Mouse (Mus musculus): ENCODE results near the gene Ccdc85b.

Gene Ccdc85b

GRCm38 (mm10) chr19:5481398-5481797 is 23.7 kb upstream of the Ccdc85b start:
- DNase-seq (ENCODE audit: low spot score): no peak

DNA sequence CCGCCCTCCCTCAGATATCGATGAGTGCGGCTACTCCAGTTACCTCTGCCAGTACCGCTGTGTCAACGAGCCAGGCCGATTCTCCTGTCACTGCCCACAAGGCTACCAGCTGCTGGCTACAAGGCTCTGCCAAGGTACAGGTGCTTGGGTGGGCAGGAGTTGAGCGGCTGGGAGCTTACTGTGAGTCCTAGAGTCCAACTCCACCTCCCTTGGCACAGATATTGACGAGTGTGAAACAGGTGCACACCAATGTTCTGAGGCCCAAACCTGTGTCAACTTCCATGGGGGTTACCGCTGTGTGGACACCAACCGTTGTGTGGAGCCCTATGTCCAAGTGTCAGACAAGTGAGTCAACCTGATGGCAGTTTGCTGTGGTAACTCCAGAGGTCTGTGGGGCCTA is 22.3 kb upstream of the Ccdc85b start:
- no peak for DNase-seq (ENCODE audit: low spot score)

DNA sequence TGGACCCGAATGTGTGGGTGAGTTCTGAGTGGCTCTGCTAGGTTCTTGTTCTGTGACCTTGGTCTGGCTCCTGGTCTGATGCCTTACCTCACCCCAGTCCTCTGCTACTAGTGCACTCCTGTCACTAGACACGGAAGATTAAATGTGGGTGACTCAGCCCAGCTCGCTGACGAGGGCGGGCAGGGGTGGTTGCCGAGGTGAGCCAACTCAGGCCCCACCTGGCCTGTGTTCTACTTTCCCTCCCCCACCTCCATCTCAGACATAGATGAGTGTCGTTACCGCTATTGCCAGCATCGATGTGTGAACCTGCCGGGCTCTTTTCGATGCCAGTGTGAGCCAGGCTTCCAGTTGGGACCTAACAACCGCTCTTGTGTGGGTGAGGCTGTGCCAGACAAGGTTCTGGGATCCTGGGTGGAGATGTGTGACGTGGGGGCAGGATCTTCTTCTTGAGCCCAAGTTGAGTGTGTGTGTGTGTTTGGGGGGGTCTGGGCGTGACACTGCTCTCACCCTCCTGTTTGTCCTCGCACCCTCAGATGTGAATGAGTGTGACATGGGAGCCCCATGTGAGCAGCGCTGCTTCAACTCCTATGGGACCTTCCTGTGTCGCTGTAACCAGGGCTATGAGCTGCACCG is 20.1 kb upstream of the Ccdc85b start:
- DNase-seq (ENCODE audit: low spot score): no peak

DNA sequence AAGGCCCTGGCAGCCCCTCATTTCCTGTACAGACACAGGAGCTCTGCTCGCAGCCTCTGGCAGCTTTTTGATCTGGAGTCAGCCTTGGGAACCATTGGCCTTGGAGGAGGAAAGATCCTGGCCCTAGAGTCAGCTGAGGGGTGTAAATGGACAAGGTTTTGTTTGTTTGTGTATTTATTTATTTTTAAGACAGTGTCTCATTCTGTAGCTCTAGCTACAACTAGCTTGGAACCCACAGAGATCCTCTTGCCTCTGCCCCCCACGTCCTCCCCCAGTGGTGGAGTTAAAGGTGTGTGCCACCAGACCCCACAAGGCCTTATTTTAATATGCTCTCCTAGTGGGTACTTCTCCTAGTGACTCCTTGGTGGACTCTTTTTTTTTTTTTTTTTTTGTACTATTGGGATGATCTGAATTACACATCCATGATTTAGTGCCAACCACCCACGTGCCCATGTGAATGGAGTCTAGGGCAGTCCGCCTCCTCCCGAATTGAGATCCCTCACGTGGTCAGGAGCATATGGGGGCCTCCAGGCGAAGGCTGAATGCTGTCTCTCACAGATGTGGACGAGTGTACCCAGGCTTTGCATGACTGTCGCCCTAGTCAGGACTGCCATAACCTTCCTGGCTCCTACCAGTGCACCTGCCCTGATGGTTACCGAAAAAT is 19.4 kb upstream of the Ccdc85b start:
- no peak for DNase-seq (ENCODE audit: low spot score)

GRCm38 (mm10) chr19:5475069-5475714 is 17.5 kb upstream of the Ccdc85b start:
- DNase-seq (ENCODE audit: low spot score): no peak

- DNase-seq (ENCODE audit: low spot score): no peak
These were observed 16.8 kb upstream of the Ccdc85b start for GRCm38 (mm10) chr19:5474281-5475068.

- DNase-seq (ENCODE audit: low spot score): no peak
These were observed 16.0 kb upstream of the Ccdc85b start, which contains the start of gene Efemp2 for GRCm38 (mm10) chr19:5473720-5474119. Gene Efemp2, plus strand, starts transcription at chr19:5473954.

- DNase-seq (ENCODE audit: low spot score): no peak
These were observed 15.2 kb upstream of the Ccdc85b start for GRCm38 (mm10) chr19:5472857-5473256.

DNA sequence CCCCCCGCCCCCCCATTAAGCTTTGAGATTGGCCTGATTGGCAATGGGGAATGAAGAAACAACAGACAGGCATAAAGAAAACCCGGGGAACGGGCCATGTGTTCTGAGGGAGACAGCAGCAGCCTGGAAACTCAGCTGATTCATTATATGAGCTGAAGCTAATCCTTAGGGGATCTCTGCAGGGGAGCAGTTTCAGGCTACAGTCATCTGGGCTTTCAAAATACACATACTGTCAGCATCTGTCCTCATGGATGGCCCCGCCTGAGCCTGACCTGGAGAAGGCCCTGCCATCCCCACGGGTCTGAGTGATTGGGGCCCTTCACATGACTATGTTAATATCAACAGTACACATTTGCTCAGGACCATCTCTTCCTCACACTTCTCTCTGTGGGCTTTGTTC is 14.2 kb upstream of the Ccdc85b start:
- DNase-seq (ENCODE audit: low spot score): no peak

GRCm38 (mm10) chr19:5468374-5468773 is 10.7 kb upstream of the Ccdc85b start, which contains the start of gene Ctsw:
Gene Ctsw, minus strand, starts transcription at chr19:5468507.
- DNase-seq (ENCODE audit: low spot score): no peak

GRCm38 (mm10) chr19:5466916-5467500 is 9.3 kb upstream of the Ccdc85b start:
- no peak for DNase-seq (ENCODE audit: low spot score)

DNA sequence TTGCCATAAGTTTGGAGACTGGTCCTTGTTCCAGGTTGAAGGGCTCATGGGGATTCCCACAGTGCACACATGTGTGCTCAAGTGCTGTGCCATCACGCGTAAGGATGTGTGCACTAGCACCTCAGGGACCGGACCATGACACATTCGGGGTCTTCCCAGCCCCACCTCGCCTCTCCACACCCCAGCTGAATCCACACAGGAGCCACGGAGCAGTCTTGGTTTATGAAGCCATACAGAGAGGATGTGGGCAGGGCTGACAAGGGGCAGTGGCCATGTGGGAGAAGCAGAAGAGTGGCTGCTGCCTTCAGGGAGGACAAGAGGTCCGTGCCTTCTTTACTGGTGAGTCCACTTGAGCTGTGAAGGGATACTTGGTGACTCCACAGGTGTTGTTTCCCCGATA is 7.3 kb upstream of the Ccdc85b start:
- no peak for DNase-seq (ENCODE audit: low spot score)

DNA sequence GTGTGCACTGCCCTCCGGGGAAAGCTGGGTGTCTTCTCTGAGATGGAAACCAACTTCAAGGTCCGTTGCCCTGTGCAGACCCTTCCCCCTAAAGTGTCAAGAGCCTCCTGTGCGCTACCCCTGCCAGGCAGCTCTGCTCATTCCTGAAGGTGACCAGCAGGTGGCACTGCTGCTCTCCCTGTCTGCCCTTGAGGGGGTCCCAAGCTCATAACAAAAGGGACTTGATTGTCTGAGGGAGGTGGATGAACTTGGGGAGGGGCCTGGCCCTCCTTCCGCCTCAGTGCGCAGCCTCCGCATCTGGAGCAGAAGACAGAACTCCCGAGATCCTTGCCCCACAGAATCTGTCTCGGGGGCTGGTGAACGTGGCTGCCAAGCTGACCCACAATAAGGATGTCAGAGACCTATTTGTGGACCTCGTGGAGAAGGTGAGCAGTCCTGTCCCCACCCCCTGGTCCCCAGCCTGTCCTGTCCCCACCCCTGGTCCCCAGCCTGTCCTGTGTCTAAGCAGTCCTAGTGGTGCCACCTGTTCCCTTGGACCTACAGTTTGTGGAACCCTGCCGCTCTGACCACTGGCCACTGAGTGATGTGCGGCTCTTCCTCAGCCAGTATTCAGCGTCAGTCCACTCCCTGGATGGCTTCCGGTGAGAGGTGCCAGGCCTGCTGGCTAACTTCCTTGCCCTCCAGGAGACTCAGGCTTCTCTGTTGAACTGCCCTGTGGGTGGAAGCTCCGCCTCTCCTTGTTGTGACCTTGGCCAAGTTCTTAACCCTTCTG is 6.3 kb upstream of the Ccdc85b start:
- no peak for DNase-seq (ENCODE audit: low spot score)

DNA sequence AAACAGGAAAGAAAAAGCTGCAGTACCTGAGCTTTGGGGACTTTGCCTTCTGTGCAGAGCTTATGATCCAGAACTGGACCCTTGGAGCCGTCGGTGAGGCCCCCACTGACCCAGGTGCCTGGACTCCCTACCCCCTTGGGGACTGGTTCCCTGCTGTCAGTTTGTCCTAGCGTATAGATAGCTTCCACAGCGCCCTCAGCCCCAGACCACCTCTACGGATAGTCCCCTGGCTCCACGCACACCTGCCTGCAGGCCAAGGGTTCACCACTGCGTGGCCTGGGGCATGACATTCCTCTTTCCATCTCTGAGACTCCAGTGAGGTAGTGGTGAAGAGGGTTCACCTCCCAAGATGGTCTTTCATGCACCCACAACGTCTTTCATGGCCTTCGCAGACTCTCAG is 5.5 kb upstream of the Ccdc85b start:
- no peak for DNase-seq (ENCODE audit: low spot score)

DNA sequence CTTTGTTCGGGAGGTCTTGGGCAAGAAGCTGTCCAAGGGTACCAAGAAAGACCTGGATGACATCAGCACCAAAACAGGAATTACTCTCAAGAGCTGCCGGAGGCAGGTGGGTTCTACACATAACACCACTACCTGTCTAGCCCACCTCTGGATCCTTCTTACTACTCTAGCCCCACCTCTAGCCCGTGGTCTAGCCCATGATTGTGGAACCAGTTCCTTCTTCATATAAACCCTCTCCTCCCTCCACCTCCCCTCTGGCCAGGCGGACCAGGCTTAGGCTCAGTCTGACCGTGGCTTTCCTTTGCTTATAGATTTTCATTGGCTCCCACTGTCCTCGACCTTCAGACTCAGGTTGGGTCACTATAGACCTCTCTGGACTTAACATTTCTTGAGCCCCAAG is 3.7 kb upstream of the Ccdc85b start:
- DNase-seq (ENCODE audit: low spot score): no peak

DNA sequence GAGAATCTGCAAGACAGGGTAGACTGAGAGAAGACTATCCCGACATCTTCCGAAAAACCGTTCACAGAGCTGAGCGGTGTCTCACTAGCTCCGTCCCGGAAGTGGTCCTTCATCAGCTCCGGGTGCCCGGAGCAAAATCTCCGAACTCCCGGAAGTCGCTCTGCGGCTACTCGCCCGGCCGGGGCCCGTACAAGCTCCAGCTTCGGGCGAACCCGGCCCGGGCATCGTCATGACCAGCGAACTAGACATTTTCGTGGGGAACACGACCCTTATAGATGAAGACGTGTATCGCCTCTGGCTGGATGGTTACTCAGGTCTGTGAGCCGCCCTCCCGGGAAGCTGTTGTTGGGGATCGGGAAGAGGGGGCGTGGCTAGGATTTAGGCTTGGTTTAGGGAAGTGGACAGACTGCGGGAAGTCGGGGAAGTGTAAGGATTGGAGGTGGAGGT is 2.8 kb upstream of the Ccdc85b start, which contains the start of gene Fibp:
Gene Fibp (plus strand): TSS at position 151 of the 447 bp plus-strand sequence.
- peak; percentile 83 for DNase-seq (ENCODE audit: low spot score)

GRCm38 (mm10) chr19:5459896-5460295 is 2.2 kb upstream of the Ccdc85b start:
- DNase-seq (ENCODE audit: low spot score): no peak

- no peak for DNase-seq (ENCODE audit: low spot score)
These were observed 1.3 kb upstream of the Ccdc85b start for GRCm38 (mm10) chr19:5459019-5459418.

DNA sequence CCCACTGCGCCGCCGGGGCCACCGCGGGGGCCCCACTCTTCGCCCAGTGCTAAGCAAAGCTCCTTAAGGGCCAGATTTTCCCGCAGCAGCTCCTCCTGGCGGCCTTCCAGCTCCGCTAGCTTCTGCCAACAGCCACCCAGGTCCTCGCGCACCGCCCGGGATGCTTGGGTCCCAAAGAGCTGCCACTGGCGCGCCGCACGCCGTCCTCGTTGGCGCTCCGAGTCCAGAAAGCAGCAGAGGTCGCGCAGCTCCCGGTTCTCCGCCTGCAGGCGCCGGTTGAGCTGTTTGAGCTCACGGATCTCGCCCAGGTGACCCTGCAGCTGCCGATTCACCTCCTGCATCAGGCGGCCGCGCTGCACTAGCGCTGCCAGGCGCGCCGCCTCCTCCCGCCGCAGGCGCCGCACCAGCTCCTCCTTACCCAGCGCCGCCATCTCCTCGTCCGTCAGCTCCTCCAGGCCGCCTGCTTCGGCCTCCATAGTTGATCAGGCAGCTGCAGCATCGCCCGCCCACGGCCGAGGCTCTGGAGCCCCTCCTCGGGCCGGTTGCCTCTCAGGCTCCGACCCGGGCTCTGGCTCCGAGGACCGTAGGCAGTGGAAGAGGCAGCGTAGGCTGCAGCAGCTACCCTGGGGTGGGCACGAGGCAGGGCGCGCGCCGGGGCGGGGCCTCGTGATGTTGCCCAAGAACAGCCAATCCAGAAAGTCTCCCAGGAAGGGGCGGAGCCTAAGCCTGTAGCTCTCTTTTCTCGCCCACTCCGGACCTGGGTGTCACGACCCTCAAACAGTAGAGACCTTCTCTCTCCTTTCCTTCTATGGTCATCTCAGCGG is 560 bp downstream of the Ccdc85b start:
- peak; percentile 95 for DNase-seq (ENCODE audit: low spot score)

DNA sequence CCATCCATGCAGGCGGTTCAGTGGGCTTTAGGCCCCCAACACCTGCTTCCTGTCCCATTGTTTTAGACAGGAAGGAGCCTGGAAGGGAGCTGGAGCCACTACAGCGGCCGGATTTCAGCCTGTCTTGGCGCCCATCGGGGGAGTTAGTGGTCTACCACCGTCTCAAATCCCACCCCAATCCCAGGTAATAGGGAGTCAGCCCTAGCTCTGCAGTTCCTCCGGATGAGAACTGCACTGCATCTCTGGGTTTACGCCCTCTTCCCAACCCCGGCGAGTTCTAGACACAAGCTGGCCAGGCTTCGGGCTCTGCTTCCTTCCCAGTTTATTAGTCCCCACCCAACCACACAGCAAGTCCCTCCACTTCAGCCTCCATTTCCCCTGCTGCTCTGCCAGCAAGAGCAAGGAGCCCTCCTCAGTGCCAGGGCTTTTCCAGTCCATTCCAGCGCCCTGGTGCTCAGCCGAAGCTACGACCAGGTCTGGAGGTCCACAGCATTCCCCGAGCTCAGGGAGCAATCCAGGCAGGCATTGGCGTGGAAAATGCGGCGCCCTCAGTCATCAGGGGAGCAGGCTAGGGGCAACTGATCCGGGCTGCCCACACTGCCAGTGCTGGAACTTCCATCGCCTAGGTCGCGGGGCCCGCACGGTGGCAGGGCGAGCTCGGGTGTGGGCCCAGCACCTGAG is 1.3 kb downstream of the Ccdc85b start:
- no peak for DNase-seq (ENCODE audit: low spot score)
